Mouse (Mus musculus) CD4-positive helper T cell, adult 2 months (primary cell): ENCODE results near the gene Baz2b.
"Not testable (repeated sequence)": the region's sequence is repeated elsewhere in the genome, so short reads cannot be mapped to it uniquely, and the experiment has no call there.

ENCODE experiments used
- DNase-seq: peaks from one replicate; pipeline ENCODE4 v3.0.0-alpha.2; 2012; ENCODE audit warnings: low read depth, missing footprints, low spot score

Gene Baz2b

GRCm38 (mm10) chr2:60089528-60090247, 120.0 kb downstream of the Baz2b start:
- no peak for DNase-seq

- DNase-seq = no peak
These were observed 120.7 kb downstream of the Baz2b start for GRCm38 (mm10) chr2:60088785-60089527.

- no peak for DNase-seq
These were observed 123.3 kb downstream of the Baz2b start for GRCm38 (mm10) chr2:60086197-60086903.

GRCm38 (mm10) chr2:60084823-60085222, 124.8 kb downstream of the Baz2b start:
- no peak for DNase-seq

GRCm38 (mm10) chr2:60082984-60083636, 126.5 kb downstream of the Baz2b start:
- DNase-seq = no peak

GRCm38 (mm10) chr2:60082225-60082624, 127.4 kb downstream of the Baz2b start:
- DNase-seq = no peak

- no peak for DNase-seq
These were observed 128.8 kb downstream of the Baz2b start for GRCm38 (mm10) chr2:60080831-60081230.

GRCm38 (mm10) chr2:60077631-60078030, 132.0 kb downstream of the Baz2b start:
- no peak for DNase-seq

GRCm38 (mm10) chr2:60076800-60077199, 132.8 kb downstream of the Baz2b start:
- no peak for DNase-seq

- DNase-seq = no peak
These were observed 133.6 kb downstream of the Baz2b start for GRCm38 (mm10) chr2:60076025-60076424.

- not testable (repeated sequence) for DNase-seq
These were observed 135.8 kb downstream of the Baz2b start for GRCm38 (mm10) chr2:60073798-60074197.

GRCm38 (mm10) chr2:60071813-60072212, 137.8 kb downstream of the Baz2b start:
- no peak for DNase-seq

- no peak for DNase-seq
These were observed 138.7 kb downstream of the Baz2b start for GRCm38 (mm10) chr2:60070938-60071337.

GRCm38 (mm10) chr2:60068468-60068867, 141.2 kb downstream of the Baz2b start:
- DNase-seq = no peak

- no peak for DNase-seq
These were observed 144.2 kb downstream of the Baz2b start for GRCm38 (mm10) chr2:60065415-60065814.

GRCm38 (mm10) chr2:60060185-60060775, 149.4 kb downstream of the Baz2b start:
- DNase-seq = no peak

- DNase-seq = no peak
These were observed 150.3 kb downstream of the Baz2b start for GRCm38 (mm10) chr2:60059300-60059699.

GRCm38 (mm10) chr2:60056043-60056442, 153.6 kb downstream of the Baz2b start:
- no peak for DNase-seq

GRCm38 (mm10) chr2:60054808-60055535, 154.7 kb downstream of the Baz2b start:
- no peak for DNase-seq

GRCm38 (mm10) chr2:60053222-60054010, 156.2 kb downstream of the Baz2b start:
- no peak for DNase-seq
